Mouse (Mus musculus): ENCODE data around the gene AC109138.7.

Gene AC109138.7

GRCm38 (mm10) chr19:4214071-4214770 is at the start of gene AC109138.7, which contains the start of gene Clcf1:
TSS of gene AC109138.7 (plus strand) at chr19:4214357.
TSS of gene Clcf1 (plus strand) at chr19:4214238.
- DNase-seq (ENCODE audit: low spot score in 2 of 2) = no peak

- DNase-seq (ENCODE audit: low spot score in 2 of 2) = no peak
Measured at GRCm38 (mm10) chr19:4164721-4165120, 49.4 kb upstream of the AC109138.7 start.

DNA sequence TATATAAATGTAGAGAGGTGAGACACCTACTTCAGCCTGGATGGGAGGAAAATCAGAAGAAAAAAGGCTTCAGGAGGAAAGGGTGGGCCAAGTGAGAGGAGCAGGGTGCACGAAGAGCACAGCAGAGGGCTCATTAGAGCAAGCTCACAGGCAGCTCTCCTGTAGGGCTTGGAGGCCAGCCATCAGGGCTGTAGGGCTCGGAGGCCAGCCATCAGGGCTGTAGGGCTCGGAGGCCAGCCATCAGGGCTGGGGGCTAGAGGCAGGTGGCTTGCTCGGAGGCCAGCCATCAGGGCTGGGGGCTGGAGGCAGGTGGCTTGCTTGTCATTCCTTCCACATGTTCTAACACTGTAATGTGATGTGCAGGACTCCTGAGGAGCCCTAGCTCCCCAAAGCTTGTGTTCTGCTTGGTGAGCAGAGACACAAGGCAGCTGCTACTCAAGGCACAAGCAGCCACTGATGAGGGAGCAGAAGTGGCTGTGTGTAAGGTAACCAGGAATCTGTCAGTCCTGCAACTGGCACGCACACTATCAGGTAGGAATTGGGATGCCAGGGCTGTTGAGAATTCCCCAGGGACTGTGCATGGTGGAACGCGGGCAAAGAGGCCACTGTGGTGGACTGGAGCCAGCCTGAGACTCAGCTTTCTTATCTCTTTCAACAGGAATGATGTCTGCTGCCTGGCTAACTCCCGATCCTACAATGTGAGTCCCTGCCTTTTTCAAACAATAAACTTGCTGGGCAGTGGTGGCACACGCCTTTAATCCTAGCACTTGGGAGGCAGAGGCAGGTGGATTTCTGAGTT is 47.3 kb upstream of the AC109138.7 start:
- no peak for DNase-seq (ENCODE audit: low spot score in 2 of 2)

- DNase-seq (ENCODE audit: low spot score in 2 of 2) = peak; percentile 98 to 100
Measured at GRCm38 (mm10) chr19:4169378-4169784, 44.8 kb upstream of the AC109138.7 start.

- DNase-seq (ENCODE audit: low spot score in 2 of 2) = no peak
Measured at GRCm38 (mm10) chr19:4169810-4170209, 44.3 kb upstream of the AC109138.7 start.

GRCm38 (mm10) chr19:4170723-4171392 is 43.3 kb upstream of the AC109138.7 start:
- DNase-seq (ENCODE audit: low spot score in 2 of 2) = no peak

- DNase-seq (ENCODE audit: low spot score in 2 of 2) = no peak
Measured at GRCm38 (mm10) chr19:4171393-4172290, 42.5 kb upstream of the AC109138.7 start.

GRCm38 (mm10) chr19:4172925-4173324 is 41.2 kb upstream of the AC109138.7 start:
- DNase-seq (ENCODE audit: low spot score in 2 of 2) = no peak

DNA sequence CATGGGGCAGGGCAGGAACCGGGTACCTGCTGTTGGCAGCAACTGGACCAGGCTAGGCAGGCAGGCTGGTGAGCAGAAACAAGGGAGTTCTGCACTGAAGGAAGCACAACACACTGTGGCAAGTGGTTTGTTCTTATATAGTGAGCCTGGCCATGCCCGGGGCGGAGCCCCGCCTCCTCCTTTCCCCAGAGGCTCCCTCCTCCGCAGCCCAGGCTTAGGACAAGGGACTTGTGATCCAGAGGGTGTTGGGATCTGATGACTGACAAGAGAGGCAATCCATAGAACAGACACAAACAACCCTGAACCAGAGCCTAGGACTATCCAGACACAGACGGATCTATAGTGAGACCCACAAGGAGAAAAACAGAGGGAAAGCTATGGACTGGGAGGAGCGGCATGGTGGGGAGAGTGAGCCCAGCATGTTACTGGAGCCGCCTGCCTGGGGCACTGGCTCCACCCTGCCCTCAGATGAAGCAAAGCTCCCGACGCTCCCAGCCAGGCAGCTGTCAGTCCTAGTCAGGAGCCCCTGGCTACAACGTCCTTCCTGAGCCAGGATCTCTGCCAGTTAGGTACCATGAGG is 38.7 kb upstream of the AC109138.7 start, which contains the start of gene Carns1:
TSS of gene Carns1 (minus strand) at position 112 of the 580 bp plus-strand sequence.
- no peak for DNase-seq (ENCODE audit: low spot score in 2 of 2)

DNA sequence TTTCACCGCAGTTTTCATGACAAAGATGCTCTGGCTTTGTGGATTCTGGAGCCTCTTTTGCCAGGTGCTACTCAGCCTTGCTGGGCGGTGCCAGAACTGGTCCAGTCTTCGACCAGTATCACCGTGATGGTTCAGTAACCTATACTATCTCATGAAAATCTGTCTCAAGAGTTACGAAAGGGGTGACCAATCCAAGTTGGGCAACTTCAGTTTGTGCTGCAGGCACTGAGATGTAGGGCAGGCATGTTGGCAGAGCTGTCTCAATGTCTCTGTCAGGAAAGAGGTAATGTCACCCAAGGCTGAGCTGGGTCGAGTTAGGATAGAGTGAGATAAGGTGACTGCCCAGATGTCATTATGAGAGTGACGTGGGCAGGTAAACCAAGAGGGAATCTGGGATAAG is 33.7 kb upstream of the AC109138.7 start:
- DNase-seq (ENCODE audit: low spot score in 2 of 2) = no peak

GRCm38 (mm10) chr19:4181892-4182291 is 32.3 kb upstream of the AC109138.7 start:
- DNase-seq (ENCODE audit: low spot score in 2 of 2) = peak; percentile 47 to 55

DNA sequence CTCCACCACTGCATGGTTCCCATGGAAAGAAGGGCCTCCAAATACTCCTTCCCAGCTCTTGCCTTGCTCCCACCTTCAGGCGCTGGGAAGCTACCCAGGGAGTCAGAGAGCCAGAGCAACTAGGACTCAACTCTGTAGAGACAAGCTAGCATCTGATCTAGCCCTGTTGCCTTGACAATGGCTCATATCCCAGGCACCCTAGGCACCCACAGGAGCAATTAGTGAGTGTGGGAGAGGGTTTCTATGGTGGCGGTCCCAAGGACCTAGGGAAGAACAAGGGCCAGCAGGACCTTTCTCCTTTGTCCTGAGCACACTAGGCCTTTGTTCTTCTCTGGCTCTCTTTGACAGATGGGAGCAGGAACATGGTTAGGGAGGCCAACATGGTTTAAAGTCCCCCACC is 30.5 kb upstream of the AC109138.7 start:
- no peak for DNase-seq (ENCODE audit: low spot score in 2 of 2)

DNA sequence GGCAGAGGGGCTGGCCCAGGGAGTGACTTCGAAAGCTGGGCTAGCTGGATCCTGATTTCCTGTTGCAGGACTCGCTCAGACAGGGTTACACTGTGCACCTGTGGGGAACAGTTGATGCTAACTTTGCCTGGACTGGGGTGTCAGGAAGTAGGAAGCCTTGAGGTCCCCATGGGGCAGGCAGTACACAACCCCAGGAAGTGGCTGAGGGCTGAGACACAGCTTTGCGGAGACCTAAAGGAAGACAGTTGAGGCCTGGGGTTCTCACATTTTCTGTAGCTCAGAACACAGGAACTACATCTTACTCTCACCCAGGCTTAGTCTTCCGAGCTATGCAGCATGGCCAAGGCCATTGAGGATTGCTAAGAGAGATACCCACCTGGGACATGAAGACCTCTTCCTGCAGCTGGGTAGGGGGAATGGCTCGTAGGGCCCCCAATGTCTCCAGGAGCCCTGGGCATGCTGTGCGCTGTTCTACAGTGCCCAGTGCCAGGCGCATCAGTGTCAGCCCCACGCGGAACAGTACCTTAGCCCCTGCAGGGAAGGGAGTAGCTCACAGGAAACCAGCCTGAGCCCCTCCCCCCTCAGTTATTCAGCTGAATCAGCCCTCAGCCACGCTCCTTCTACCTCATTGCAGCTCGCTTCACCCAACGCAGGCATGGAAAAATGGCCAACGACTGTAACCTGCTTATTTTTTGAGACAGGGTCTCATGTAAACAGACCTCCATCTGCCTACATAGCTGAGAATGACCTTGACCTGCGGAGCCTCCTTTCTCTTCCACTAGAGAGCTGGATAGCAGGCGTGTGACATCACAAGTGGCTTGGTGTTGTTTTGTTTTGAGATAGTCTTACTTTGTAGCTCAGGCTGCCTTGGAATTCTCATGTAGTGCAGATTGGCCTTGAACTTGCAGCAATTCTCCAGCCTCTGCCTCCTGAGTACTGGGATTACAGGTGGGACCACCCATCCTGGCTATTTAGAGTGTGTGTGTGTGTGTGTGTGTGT is 28.9 kb upstream of the AC109138.7 start:
- DNase-seq (ENCODE audit: low spot score in 2 of 2) = no peak

- no peak for DNase-seq (ENCODE audit: low spot score in 2 of 2)
Measured at GRCm38 (mm10) chr19:4187303-4187702, 26.9 kb upstream of the AC109138.7 start.

DNA sequence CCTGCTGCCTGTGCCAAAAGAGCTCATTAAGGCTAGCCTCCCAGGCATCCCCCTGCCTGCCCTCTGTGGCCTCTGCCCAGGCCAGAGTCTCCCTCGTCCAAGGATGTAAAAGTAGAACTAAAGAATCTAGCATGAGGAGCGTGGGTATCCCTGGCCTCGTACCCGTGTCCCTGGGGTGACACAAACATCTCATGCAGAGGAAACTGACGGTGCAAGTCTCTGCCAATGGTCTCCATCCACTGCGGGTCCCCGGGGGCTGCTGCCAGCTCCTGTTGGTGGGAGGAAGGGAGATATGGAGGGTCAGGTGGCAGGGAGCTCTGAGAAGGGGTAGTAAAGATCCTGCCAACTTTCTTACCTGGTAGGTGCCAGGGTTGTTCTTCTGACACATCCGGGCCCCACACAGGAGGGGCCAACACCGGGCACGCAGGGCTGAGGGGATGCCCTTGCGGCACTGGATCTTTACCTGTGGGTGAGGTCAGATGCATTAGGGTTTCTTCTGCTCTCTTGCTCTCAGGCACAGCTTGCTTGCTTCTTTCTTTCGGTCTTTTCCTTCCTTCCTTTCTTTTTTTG is 25.0 kb upstream of the AC109138.7 start:
- no peak for DNase-seq (ENCODE audit: low spot score in 2 of 2)

GRCm38 (mm10) chr19:4190831-4191334 is 23.3 kb upstream of the AC109138.7 start, which contains the start of gene Tbc1d10c:
TSS of gene Tbc1d10c (minus strand) at chr19:4191284.
- DNase-seq (ENCODE audit: low spot score in 2 of 2) = no peak

- DNase-seq (ENCODE audit: low spot score in 2 of 2) = peak; percentile 70 to 88
Measured at GRCm38 (mm10) chr19:4191528-4192250, 22.5 kb upstream of the AC109138.7 start, which contains the start of gene Ppp1ca. TSS of gene Ppp1ca (plus strand) at chr19:4192065.
